Mouse (Mus musculus) retina, postnatal 7 days (tissue): Measurements from ENCODE around the gene Srgap2.
A peak's percentile ranks its signal among the peaks of the same experiment; 100 is the strongest.

Experiments used
- DNase-seq: peaks from one replicate; pipeline ENCODE4 v3.0.0-alpha.2; 2012; ENCODE audit warnings: low read depth, low spot score

Srgap2 gene

GRCm38 (mm10) chr1:131526371-131527270, 531 bp downstream of the Srgap2 start:
- DNase-seq = peak; percentile 42

GRCm38 (mm10) chr1:131525586-131526271, 1.4 kb downstream of the Srgap2 start:
- no peak for DNase-seq

- peak; percentile 43 for DNase-seq
Measured at GRCm38 (mm10) chr1:131525101-131525585, 2.0 kb downstream of the Srgap2 start.

GRCm38 (mm10) chr1:131523794-131524193, 3.4 kb downstream of the Srgap2 start:
- DNase-seq = no peak

- DNase-seq = no peak
Measured at GRCm38 (mm10) chr1:131516588-131516987, 10.6 kb downstream of the Srgap2 start.

GRCm38 (mm10) chr1:131514197-131514596, 13.0 kb downstream of the Srgap2 start:
- no peak for DNase-seq

- DNase-seq = no peak
Measured at GRCm38 (mm10) chr1:131513136-131513535, 14.0 kb downstream of the Srgap2 start.

- no peak for DNase-seq
Measured at GRCm38 (mm10) chr1:131511661-131512500, 15.3 kb downstream of the Srgap2 start.

GRCm38 (mm10) chr1:131511131-131511530, 16.0 kb downstream of the Srgap2 start:
- no peak for DNase-seq

GRCm38 (mm10) chr1:131501681-131502080, 25.5 kb downstream of the Srgap2 start:
- DNase-seq = no peak

GRCm38 (mm10) chr1:131498231-131498630, 28.9 kb downstream of the Srgap2 start:
- DNase-seq = no peak

GRCm38 (mm10) chr1:131493966-131494898, 32.9 kb downstream of the Srgap2 start:
- no peak for DNase-seq

GRCm38 (mm10) chr1:131492360-131492759, 34.8 kb downstream of the Srgap2 start:
- no peak for DNase-seq

GRCm38 (mm10) chr1:131491579-131491978, 35.6 kb downstream of the Srgap2 start:
- no peak for DNase-seq

- DNase-seq = no peak
Measured at GRCm38 (mm10) chr1:131489312-131489711, 37.8 kb downstream of the Srgap2 start.

- DNase-seq = no peak
Measured at GRCm38 (mm10) chr1:131486094-131486850, 40.9 kb downstream of the Srgap2 start.

- DNase-seq = no peak
Measured at GRCm38 (mm10) chr1:131482242-131482641, 44.9 kb downstream of the Srgap2 start.

GRCm38 (mm10) chr1:131481391-131481790, 45.8 kb downstream of the Srgap2 start:
- no peak for DNase-seq

GRCm38 (mm10) chr1:131478770-131479305, 48.3 kb downstream of the Srgap2 start:
- DNase-seq = no peak

- DNase-seq = no peak
Measured at GRCm38 (mm10) chr1:131475306-131475705, 51.8 kb downstream of the Srgap2 start.
